Mouse (Mus musculus): Measurements from ENCODE around the gene Dtx2.

DNA sequence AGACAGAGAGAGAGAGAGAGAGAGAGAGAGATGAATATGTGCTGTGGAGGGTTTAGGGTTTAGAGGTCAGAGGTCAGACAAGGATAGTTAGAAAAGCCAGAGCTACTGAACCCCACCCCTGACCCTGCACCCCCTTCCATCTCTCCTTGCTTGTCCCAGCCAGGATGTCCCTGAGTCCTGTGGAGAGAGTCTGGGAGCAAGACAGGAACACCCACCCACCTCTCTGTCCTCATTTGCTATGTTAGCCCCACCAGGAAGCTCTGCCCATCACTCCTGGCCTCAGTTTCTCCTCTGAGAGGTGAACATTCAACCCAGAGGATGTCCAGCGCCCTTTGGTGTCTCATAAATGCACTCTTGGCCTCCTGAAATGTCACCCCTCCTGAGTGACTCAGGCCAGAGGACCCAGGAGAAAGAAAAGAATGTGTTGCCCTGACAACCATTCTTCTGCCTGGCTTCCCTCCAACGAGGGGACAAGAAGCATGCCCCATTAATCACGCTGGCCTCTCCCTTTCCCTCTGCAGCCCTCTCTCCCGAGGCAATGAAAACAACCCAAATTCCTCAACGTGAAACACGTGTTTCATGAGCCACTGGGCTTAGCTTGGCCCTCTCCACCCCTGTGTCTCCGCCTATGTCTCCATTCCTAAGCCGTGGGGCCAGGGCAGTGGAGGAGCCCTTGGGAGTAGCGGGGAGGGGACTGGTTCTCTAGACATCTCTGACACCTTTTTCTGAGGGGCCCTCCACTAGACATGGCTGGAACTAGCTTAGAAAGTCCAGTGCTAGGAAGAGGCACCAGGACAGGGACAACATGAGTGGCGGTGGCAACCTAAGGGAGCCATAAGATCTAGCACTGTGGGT, 56.9 kb downstream of the Dtx2 start:
- TF ChIP-seq MAFK (IDR thresholded peaks at IDR 0.05; ENCODE audit: insufficient read depth, low read depth, low read length) = no peak
- no peak for TF ChIP-seq ZC3H11A (IDR thresholded peaks at IDR 0.05; ENCODE audit: borderline replicate concordance, low read depth, low read length)
- no peak for TF ChIP-seq ZNF384 (IDR thresholded peaks at IDR 0.05; ENCODE audit: low read depth, low read length)
- TF ChIP-seq CHD2 (IDR thresholded peaks at IDR 0.05; ENCODE audit: low read depth, low read length) = no peak
